Mouse (Mus musculus) thymus, adult 18-20 months (tissue): Measurements from ENCODE around the gene Foxred2.
A peak's percentile ranks its signal among the peaks of the same experiment; 100 is the strongest.

Experiments
- DNase-seq, 2 experiments: peaks; one replicate each; pipeline ENCODE4 v3.0.0; 2022; ENCODE audit warnings: mixed read lengths in 2 of 2

Gene Foxred2

DNA sequence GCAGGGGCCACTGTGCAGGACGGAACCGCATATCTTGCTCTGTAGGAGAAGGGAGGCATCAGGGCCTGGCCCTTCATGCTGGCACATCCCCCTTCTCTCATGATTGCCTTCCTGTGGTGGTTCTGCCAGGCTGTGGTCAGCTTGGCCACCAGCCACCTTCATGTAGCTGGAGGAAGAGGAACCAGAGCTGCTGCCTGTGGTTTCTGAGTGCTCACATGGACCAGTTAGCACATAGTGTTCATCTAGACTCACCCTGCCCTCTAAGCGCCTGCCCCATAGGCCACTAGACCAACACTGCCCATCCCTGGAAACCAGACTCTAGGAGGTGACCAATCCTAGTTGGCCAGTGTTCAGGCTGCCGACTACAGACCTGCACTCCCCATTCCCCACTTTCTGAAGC is 10.8 kb downstream of the Foxred2 start:
- DNase-seq: no peak

DNA sequence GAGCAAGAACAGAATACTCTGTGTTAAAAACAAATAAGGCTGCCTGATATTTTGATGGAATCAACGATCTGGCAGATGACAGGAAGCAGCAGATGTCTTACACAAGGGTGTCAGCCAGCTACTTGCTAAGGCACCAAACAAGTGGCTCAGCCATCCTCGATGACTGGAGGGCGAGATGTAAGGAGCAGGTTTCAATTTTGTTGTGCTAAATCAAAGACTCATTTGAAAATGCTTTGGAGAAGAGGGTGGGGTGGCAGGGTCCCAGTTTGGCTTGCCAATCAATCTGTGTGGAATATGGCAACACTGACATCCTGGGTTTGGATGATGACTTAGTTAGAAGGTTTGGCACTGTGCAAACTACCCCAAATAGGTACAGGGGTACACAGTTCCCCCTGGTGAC is 15.0 kb downstream of the Foxred2 start:
- DNase-seq: no peak

DNA sequence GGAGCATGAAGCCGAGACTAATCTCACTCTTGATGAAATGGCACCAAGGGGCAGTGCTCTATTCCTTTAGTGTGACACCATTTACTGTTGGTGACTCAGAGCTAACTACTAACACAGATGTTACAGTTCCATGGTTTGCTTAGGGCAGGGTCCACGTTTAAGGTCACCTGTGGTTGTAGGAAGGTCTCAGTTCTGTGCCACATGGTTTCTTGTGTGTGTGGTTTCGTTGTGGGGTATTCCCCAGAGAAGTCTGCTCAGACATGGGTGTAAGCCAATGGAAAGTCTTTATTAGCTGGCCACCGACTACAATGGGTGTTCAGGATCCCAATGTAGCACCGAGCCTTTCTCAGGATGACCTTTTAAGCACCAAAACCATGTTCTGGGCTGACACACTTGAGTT is 18.0 kb downstream of the Foxred2 start:
- no peak for DNase-seq

DNA sequence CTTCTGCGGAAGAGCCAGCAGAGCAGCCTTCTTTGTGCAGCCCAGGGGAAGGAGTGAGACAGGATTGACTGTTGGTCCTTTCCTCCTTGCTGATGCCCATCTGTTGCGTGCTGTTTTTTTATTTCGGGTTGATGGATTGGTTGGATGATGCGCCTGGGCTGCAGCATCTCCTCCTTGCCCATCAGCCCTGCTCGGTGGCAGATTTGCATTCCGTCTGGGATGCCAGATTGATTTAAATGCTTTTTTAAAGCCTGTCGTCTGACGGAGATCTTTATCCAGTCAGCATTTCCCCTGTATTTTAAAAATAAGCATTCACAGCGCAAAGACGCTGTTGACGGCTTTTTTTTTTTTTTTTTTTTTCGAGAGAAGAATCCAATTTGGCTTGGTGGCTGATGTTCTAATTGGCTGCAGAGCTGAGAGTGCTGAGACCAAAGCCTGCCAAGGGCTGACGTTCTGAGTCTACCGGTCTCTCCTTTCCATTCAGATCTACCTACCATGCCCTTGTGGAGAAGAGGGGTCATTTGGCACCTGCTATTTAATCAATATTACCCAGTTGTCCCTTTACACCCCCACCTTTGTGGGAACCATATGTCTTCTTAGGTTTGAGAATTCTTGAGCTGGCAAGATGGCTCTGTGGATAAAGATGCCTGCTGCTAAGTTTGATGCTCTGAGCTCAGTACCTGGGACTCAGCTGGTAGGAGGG is 20.7 kb downstream of the Foxred2 start:
- DNase-seq: no peak

DNA sequence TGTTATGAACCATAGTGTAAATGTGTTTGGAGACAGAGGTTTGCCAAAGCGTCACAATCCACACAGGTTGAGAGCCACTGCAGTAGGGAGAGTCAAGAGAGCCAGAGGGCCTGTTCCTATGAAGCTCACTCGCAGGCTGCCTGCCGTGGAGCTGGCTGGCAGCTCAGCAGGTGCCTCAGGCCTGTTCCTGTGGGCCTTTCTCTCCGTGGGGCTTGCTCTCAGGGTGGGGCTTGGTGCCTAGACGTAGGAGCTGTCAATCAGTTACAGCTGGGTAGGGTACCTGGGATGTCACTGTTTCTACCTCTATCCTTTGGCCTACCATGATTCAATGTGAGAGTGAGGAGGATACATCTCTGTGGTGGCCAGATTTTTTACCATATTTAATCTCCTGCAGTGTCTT is 21.6 kb downstream of the Foxred2 start:
- DNase-seq: no peak

DNA sequence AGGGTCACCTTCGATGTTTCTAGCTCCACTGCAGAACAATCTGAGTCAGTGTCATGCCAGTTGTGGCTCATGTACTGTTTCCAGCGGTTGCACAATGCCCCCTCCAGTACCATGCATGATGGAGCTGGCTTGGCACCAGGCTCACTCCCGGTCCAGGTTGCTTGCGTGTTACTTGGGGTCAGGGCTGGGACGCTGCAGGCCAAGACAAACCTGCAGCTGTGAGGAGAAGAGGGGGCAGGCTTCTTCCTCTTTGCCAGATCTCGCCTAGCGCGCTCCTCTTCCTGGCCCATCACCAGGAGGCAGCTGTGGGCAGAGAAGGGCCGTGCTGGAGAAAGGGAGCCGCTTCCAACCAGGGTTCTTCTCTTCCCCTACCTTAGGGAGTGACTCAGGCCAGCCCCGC is 22.2 kb downstream of the Foxred2 start:
- no peak for DNase-seq

DNA sequence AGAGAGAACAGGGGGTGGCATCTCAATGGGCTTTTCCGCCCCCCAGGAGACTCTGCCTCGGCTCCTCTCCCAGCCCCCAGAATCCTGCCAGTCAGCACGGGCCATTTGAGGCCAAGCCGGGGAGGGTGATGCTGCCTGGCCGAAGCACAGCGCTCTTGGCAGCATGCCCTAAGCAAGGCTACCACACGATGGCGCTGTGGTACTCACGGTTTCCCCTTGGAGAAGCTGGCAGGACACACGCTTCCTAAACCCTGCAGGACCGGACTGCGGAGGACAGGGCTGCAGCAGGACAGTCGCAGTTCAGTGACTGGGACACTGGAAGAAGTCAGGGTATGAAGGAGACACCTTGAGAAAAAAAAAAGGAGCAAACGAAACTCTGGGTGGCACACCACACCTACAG is 22.8 kb downstream of the Foxred2 start:
- peak; percentile 78 to 81 for DNase-seq

DNA sequence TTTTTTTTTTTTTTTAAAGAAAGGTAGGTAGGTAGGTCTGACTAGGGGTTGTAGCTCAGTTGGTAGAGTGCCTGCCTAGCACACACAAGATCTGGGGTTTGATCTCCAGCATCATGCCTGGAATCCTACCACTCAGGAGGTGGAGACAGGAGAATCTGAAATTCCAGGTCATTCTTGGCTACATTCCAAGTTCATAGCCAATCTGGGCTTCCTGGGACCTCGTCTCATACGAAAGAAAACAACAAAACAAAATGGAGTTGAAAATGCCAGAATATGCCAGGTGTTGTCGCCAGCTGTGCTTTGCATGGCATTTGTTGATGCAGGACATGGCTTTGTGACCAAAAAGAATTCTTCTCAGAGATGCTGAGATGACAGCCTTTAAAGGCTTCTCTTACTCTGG is 23.3 kb downstream of the Foxred2 start:
- no peak for DNase-seq

DNA sequence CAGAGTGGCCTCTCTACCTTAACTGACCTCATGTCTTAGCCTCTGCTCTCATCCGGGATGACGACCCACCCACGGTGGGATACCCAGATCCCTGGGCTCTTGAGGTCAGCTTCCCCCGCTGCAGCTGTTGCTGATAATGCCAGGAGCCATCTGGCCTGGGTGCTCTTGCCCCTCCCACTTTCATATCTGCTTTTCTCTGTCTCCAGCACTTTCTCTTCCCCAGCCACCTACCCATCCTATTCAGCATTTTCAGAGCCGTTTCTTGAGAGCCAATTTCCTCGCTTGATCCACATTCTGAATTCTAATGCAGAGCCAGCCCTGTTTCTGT is 24.9 kb downstream of the Foxred2 start:
- no peak for DNase-seq

DNA sequence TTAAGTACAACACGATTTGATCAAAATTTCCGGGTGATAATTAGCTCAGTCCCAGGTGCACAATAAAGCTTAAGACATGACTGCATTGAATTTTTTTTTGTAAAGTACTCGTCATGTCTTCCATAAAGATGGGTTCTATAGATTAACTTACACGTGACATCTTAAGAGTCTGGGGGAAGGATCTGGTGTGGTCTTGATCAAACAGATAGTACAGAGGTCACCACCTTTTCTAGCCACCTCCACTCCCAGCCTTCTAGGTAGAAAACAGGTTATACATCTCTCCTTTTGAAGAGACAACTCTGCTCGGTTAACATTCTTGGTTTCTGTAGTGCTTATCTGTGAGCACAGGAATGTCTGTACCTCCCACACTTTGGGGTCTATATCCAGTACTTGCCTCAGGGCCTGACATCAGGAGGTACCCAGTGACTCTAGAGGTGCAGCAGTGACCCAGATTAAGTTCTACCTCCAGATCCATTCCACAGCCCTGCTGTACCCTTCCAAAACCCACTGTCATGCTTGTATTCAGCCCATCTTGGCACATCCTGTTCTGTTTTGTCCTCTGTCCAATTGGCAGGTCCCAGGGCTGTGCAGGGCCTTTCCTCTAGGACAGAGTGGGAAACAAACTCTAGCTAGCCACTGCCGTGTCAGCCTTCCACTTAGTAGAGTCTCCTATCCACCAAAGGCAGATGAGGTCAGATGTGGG is 25.4 kb downstream of the Foxred2 start:
- no peak for DNase-seq

DNA sequence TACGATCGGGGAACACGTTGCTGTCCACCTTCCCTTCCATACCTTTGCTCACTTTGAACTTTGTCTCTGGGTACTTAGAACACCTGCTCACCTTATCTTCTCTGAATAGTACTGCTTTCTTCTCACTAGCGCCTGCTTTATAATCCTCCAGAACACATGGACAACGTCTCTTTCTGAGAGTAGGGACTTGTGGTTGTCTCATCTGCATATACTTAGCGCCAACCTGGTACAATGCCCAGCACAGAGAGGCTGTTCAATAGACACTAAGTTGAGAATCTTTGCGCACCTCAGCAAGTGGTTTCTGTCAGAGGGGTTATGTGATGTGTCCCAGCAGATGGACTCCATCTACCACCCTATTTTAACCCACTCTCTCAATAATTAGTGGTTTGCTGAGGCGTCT is 26.7 kb downstream of the Foxred2 start:
- DNase-seq: no peak

DNA sequence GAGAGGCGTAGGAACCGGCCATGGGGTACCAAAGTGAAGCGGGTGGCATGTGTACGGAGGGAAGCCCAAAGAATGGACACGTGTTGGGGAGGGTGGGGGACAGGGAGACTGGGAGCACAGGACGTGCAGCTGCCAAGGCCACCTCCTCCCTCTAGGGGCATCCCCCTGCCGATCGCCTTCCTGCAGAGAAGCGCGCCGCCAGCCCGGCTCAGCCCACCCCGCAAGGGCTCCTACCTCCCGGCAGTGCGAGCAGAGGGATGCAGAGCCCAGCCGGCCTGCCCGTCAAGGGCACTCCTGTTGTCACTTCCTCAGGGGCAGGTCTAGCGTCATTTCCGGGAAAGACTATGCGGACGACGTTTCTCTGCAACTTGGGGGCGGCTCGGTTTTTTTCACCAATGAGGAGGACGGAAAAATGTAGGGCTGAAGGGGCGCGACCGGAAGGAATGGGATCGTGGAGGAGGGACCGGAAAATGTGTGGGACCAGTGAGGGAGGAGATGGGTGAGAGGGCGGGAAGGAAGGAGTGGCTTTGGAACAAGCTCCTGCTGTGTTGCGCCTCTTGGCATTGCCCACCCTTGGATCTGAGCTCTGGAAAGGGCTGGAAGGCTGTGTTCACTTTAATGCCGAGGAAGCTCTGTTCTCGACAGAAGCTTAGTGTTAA is 27.7 kb downstream of the Foxred2 start, which contains the start of gene Txn2:
TSS of gene Txn2 (minus strand) at position 334 of the 659 bp plus-strand sequence.
- DNase-seq: peak; percentile 93 to 97

DNA sequence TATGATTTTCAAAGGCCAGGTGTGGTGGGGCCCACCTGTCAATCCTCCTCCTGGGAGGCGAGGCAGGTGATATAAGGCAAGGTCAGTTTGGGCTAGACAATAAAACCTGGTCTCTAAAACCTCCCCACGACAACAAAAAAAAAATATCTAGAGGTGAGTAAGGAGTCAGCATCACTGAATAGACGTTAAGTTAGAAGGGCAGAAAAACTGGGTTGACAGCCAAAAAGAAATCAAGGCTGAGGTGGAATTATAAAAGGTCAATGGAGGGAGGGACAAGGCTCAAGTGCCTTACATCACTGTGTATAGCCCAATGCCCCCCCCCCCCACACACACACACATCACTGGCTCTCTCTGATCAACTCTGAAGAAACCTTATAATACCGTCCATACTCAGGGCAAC is 28.4 kb downstream of the Foxred2 start:
- DNase-seq: no peak

DNA sequence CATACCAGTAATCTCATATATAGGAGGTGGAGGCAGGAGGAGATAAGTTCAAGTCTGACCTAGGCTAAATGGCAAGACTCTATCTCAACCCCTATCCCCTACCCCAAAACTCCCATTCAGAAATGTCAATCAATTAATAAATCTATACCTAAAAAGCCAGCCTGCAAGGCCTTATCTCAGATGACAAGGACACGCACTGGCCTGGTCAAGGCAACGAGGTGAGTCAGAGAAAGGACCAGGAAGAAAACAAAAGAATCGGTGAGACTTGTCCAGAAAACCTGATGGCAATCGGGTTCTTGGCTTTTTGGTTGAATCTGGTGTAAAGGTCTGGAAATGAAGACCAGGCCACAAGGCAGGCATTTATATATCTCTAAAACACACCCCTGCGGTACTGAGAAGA is 29.6 kb downstream of the Foxred2 start:
- no peak for DNase-seq

DNA sequence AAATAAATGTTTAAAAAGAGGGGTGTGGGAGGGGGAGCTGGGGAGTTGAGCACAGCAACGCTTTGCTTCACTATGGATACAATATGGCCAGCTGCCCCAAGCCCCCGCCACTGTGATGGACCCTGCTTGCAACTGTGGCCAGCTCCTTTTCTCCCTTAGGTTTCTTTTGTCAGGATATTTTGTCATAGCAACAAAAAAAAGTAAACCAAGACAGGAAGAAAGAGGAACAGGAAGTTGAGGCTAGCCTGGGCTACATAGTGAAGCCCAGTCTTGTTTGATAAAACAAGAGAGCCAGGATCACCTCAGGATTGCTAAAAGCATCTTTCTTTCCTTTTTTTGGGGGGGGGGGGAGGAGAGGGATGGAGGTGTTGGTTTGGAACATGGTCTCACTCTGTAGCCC is 31.3 kb downstream of the Foxred2 start:
- no peak for DNase-seq

DNA sequence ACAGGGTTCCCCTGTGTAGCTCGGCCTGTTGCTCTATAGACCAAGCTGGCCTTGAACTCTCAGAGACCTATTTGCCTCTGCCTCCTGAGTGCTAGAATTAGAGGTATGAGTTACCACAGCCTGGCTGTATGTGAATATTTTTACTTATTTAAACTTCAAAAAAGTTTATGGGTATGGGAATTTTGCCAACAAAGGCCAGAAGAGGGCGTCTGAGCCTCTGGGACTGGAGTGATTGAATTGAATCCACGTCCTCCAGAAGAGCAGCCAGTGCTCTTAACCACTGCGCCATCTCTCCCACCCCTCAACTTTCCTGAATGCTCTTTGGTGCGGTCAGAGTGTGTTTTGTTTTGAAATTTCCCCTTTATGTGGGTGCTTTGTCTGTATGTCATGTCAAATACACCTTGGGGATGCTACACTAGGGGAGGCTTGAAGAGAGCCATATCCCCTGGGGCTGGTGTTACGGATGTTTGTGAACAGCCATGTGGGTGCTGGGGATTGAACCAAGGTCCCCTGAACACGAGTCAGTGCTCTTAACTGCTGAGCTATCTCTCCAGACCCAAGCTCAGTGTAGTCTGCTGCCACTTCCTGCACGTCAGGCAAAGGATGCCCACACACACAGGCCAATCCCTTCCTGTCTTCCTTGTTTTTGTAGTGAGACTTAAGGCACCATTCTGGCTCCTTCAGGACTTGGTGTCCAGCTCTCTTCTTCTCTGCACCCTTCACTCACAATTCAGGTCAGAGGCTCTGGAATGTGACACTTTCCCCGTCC is 33.1 kb downstream of the Foxred2 start:
- DNase-seq: no peak

DNA sequence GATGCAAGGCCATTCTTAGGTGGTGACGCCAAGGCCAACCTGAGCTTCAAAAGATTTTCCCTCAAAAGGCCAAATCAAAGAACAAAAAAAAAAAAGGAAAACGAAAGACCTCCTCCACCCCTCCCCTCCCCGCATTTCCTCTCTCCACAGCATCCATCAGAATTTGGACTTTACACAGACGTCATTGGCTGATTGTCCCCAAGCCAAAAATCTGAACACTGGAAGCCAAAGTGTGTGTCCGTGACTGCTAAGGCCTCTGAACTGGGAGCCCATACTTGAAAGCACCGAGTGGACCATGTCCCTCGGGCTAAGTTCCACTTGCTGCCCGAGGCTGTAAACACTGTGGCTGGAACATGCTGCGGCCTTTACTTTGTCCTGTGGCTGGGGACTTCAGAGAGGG is 33.8 kb downstream of the Foxred2 start:
- DNase-seq: no peak

DNA sequence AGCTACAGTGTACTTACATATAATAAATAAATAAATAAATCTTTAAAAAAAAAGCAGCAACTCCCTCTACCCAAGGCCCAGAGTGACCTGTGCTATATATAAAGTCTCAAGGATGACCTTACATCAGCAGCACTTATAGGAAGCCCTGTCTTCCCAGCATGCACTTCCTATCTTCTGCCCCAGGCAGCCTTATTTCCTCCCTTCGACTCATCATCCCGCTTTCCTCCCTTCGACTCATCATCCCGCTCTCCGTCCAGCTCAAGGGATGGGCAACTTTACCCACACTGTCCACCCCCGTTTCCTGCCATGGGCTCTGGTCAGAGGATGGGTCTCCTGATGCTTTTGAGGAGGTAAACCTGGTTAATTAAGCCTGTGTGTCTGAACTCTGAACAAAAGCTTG is 34.9 kb downstream of the Foxred2 start:
- DNase-seq: no peak

DNA sequence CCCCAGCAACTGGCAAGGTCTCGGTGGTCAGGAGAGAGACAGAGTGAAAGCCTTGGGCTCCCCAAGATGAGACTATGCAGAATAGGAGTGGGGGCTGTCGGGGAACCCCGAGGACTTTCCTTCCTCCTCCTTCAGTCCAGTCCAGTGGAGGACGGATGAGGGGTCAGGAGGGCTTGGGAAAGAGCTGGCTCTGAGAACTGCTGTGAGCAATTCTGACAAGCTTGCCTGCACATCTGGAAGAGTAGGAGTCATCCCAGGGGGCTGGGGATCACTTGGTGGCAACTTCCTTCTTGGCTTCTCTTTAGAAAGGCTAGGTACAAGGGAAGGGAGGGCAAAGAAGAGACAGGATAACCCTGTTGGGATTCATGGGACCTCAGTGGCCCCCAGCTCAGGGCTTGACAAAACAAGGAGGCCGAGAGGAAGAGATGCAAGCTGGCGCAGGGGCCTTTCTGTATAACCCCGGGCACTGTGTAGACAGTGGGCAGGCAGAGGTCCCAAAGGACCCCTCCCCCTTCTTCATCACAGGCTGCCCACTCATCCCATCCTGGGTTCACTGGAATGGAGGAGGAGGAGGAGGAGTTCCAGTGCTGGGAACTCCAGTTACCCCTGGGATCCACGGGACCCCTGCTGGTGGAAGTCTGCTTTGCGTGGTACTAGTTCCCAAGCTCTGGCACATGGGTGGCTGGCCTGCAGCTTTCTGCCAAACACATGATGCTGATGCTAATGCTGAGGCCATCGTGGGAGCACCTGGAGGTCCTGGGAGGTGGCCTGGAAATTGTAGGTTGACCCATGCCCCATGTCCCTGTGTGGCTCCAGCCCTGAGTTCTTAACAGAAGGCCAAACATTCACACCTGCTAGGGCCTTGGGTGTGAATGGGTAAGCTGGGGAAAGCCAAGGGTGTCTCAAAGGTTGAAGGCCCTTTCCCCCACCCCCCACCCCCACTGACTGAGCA is 35.7 kb downstream of the Foxred2 start:
- no peak for DNase-seq

DNA sequence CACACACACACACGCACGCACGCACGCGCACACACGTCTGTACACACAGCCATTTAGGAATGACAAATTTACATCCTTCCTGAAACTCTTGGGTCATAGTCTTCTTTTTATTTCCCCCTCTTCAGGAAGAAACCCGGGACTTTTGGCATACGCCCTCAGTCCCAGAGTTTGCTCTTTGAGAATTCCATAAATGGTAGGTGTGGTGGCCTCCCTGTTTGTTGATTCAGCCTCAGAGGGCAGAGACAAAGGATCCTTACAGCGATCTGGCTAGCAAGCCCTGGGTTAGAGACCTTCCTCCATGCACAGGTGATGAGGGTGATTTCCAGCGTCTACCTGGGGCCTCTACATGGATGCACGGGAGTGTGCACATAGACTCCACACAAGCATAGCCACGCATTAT is 37.1 kb downstream of the Foxred2 start:
- no peak for DNase-seq

DNA sequence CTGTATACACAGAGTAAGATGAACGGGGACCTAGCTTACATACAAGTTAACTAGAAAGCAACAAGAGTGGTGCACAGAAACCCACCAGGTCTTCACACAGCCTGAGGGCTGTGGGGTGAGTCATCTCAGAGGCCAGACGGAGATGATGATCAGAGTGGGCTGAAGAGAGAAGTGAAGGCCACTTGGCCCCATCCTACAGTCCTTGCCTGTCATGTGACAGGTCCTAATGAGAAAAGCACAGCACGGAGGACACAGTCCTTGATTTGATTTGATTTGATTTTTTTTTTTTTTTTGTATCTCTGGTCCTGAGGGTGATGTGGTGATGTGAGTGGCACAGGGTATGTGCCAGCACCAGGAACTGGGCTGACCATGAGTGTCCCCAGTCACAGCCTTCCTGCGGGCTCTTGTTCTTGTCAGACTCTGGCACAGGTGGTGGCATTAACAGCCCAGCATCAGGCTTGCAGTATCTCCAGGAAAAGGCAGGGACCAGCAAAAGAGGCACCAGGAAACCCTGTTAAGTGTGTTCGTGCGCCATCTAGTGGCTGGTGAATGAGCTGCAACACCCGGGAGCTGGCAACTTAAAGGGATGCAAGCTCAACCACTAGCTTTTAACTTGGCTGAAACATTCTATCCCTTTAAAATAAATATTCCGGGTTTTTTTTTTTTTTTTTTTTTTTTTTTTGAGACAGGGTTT is 39.5 kb downstream of the Foxred2 start:
- peak; percentile 69 to 74 for DNase-seq

DNA sequence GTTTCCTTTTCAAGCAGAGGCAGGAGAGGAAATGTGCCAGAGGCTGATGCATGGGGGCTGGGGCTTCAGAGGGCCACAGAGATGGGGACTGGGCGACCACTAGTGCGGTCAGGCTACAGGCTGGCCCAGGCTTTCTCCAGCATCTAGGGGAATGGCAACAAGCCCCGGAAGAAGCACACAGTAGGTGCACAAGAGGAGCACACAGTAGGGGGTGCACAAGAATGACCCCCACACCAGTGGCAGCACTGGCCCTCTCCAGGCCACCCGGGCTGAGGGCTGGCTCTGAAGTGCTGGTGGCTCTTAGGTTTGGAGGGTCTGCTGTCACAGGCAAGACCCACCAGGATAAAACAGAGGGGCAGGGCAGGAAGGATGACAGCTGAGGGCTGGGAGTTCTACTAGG is 41.2 kb downstream of the Foxred2 start:
- DNase-seq: no peak
